Mouse (Mus musculus) monocyte, adult 5-6 weeks (primary cell): ENCODE results near the gene Slc24a1. TPM values are rescaled to one million over a fixed set of nuclear protein-coding genes. Genes with fewer than 3 reads are reported as not detected.

Experiments used
- ATAC-seq: fragments of 153-309, 156-312 bp; replicated peaks from 2 replicates; pipeline ENCODE4 v1.8.0; 2017; ENCODE audit warnings: mild to moderate bottlenecking; ENCODE audit not compliant: low TSS enrichment, insufficient number of reproducible peaks, severe bottlenecking, poor library complexity, low FRiP score
- total RNA-seq: library from RNA; stranded (forward); fragments of 200-1000, 200-491, 200-594 nt; gene quantifications from 3 replicates; pipeline ENCODE4 v1.2.3, GENCODE M21; 2017

The Slc24a1 gene
- total RNA-seq, 1 experiment from 2014 or later = 0.29 TPM

DNA sequence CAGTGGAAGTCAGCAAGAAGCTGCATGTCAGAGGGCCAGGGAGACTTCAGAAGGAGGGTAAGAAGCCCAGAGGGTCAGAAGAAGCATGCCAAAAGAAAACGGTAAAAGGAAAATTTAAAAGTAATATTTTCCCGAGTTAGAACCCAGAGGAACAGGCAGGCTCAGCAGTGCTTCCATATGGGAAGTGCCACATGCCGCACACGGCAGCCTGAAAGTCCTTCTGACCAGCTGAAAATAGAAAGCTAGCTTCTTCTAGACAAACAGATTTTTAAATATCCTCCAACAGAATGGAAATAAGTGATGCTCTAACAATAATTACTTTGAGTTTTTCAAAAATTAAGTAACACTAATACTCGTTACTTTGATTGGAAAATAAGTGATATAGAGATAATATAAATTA is 65.4 kb downstream of the Slc24a1 start:
- ATAC-seq = no peak

Other genes with a start within 250 kb of the Slc24a1 start
- 169 to 356 TPM (median 307 TPM) in 3 replicates for gene Rab11a, start 213.8 kb downstream of the Slc24a1 start, total RNA-seq
- gene Dennd4a, start 140.3 kb downstream of the Slc24a1 start, total RNA-seq = 221 to 285 TPM (median 274 TPM) in 3 replicates
- 17.2 to 23.3 TPM (median 19.5 TPM) in 3 replicates for gene Ints14, start 9.3 kb upstream of the Slc24a1 start, total RNA-seq
- 19.3 to 27.9 TPM (median 27.4 TPM) in 3 replicates for gene Hacd3, start 70.1 kb upstream of the Slc24a1 start, total RNA-seq
- 94.5 to 146 TPM (median 99.4 TPM) in 3 replicates for gene Dpp8, start 80.8 kb upstream of the Slc24a1 start, total RNA-seq
- 0.19 TPM in 2 of 3 replicates, not detected in the other for gene Igdcc4, start 149.9 kb upstream of the Slc24a1 start, total RNA-seq
- gene Igdcc3, start 189.6 kb upstream of the Slc24a1 start, total RNA-seq = not detected in 3 replicates
- 1.9 to 3.1 TPM (median 2.3 TPM) in 3 replicates for gene Parp16, start 243.7 kb upstream of the Slc24a1 start, total RNA-seq